Mouse (Mus musculus) stomach, postnatal 0 days (tissue): Measurements from ENCODE around the gene Slc38a2.

Source experiments
- CTCF ChIP-seq: IDR thresholded peaks from 2 replicates; pipeline ENCODE4 v1.5.1; 2016; ENCODE audit warnings: antibody characterized with exemption, low read depth, mild to moderate bottlenecking, moderate library complexity
- EP300 ChIP-seq: optimal IDR thresholded peaks from 2 replicates; pipeline ENCODE3; 2016; ENCODE audit warnings: antibody characterized with exemption

DNA sequence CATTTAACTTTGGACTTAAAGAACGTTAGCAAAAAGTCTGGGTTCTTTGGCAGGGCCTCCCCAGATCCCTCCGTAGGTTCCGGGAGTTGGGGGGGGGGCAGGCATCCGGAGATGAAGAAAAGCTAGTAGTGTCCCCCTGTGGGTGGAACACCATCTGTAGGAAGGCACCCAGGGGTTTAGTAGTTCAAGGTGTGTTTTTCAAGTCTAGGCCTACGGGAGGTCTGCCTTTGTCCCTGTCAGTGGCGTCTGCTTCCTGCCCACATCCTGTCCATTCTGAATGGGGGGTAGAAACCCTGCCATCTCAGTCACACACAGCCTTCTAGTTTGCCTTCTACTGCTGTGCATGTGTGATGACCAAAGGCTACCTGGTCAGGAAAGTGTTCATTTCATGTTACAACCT lies 20.6 kb upstream of the Slc38a2 start:
- TF ChIP-seq CTCF (no peak), EP300 (no peak)
